Mouse (Mus musculus): Measurements from ENCODE around the gene Meiob. TPM values are rescaled to one million over a fixed set of nuclear protein-coding genes. Genes with fewer than 3 reads are reported as not detected.
A peak's percentile ranks its signal among the peaks of the same experiment; 100 is the strongest.

The Meiob gene
- total RNA-seq, 2 experiments from 2014 or later = not detected

GRCm38 (mm10) chr17:24867914-24868313, 63.8 kb downstream of the Meiob start:
- DNase-seq = no peak
- intact Hi-C loops (cut with DNase I) = no loop called here

- intact Hi-C loops (cut with DNase I) = no loop called here
- no peak for DNase-seq
Observed at GRCm38 (mm10) chr17:24873695-24874404, 69.8 kb downstream of the Meiob start.

- intact Hi-C loops (cut with DNase I) = no loop called here
- DNase-seq = no peak
Observed at GRCm38 (mm10) chr17:24874405-24874745, 70.3 kb downstream of the Meiob start.

GRCm38 (mm10) chr17:24874989-24875388, 70.9 kb downstream of the Meiob start:
- intact Hi-C loops (cut with DNase I) = no loop called here
- DNase-seq = no peak

GRCm38 (mm10) chr17:24877336-24878116, 73.4 kb downstream of the Meiob start:
- no peak for DNase-seq
- intact Hi-C loops (cut with DNase I) = no loop called here

GRCm38 (mm10) chr17:24878117-24878397, 74.0 kb downstream of the Meiob start:
- DNase-seq = no peak
- intact Hi-C loops (cut with DNase I) = no loop called here

GRCm38 (mm10) chr17:24878531-24878930, 74.4 kb downstream of the Meiob start:
- DNase-seq = no peak
- intact Hi-C loops (cut with DNase I) = no loop called here

- intact Hi-C loops (cut with DNase I) = no loop called here
- peak; percentile 54 for DNase-seq
Observed at GRCm38 (mm10) chr17:24881738-24882440, 77.8 kb downstream of the Meiob start.

GRCm38 (mm10) chr17:24884391-24884790, 80.3 kb downstream of the Meiob start:
- intact Hi-C loops (cut with DNase I) = no loop called here

GRCm38 (mm10) chr17:24885356-24886133, 81.5 kb downstream of the Meiob start:
- intact Hi-C loops (cut with DNase I) = no loop called here
- no peak for DNase-seq

More at GRCm38 (mm10) chr17:24884391-24884790, 80.3 kb downstream of the Meiob start:
- DNase-seq = no peak

GRCm38 (mm10) chr17:24886134-24886931, 82.2 kb downstream of the Meiob start, which contains the start of the genes Nubp2 and Spsb3:
Nubp2 (minus strand) TSS chr17:24886349.
Spsb3 (plus strand) TSS chr17:24886643.
- intact Hi-C loops (cut with DNase I) = no loop called here
- peak; percentile 98 for DNase-seq

- no peak for DNase-seq
- intact Hi-C loops (cut with DNase I) = no loop called here
Observed at GRCm38 (mm10) chr17:24886932-24887271, 82.8 kb downstream of the Meiob start.

GRCm38 (mm10) chr17:24887291-24888080, 83.4 kb downstream of the Meiob start:
- intact Hi-C loops (cut with DNase I) = no loop called here
- no peak for DNase-seq

GRCm38 (mm10) chr17:24888862-24889261, 84.8 kb downstream of the Meiob start:
- intact Hi-C loops (cut with DNase I) = no loop called here
- DNase-seq = no peak

Other genes with a start within 250 kb of the Meiob start
- 100 to 1,000 TPM; 152 to 158 TPM for gene Tsc2, start 171.7 kb upstream of the Meiob start, total RNA-seq (2021)
- gene Nthl1, start 171.6 kb upstream of the Meiob start, total RNA-seq (2021) = 1 to 10 TPM; 7.0 to 8.5 TPM
- gene Slc9a3r2, start 154.0 kb upstream of the Meiob start, total RNA-seq (2021) = 10 to 100 TPM; 40.2 to 43.6 TPM
- gene Npw, start 145.8 kb upstream of the Meiob start, total RNA-seq (2021) = under 1 TPM in 1 of 2 experiments, not detected in 1; 0.66 TPM
- gene Zfp598, start 134.6 kb upstream of the Meiob start, total RNA-seq (2021) = 10 to 100 TPM; 45.5 to 48.5 TPM
- 100 to 1,000 TPM; 164 to 176 TPM for gene Syngr3, start 114.3 kb upstream of the Meiob start, total RNA-seq (2021)
- 10 to 100 TPM; 21.0 to 22.7 TPM for gene Gfer, start 108.1 kb upstream of the Meiob start, total RNA-seq (2021)
- gene Noxo1, start 108.1 kb upstream of the Meiob start, total RNA-seq (2021) = 1 to 10 TPM; 5.6 to 7.2 TPM
- gene Tbl3, start 96.6 kb upstream of the Meiob start, total RNA-seq (2021) = 10 to 100 TPM; 34.8 to 36.6 TPM
- gene Rnf151, start 86.2 kb upstream of the Meiob start, total RNA-seq (2021) = not detected
- gene Rps2, start 86.2 kb upstream of the Meiob start, total RNA-seq (2021) = 100 to 1,000 TPM; 619 to 676 TPM
- 100 to 1,000 TPM; 130 to 145 TPM for gene Ndufb10, start 79.8 kb upstream of the Meiob start, total RNA-seq (2021)
- gene Rpl3l, start 76.5 kb upstream of the Meiob start, total RNA-seq (2021) = not detected
- gene Msrb1, start 67.6 kb upstream of the Meiob start, total RNA-seq (2021) = 10 to 100 TPM; 36.6 to 42.7 TPM
- gene Hs3st6, start 51.3 kb upstream of the Meiob start, total RNA-seq (2021) = not detected
- 10 to 100 TPM; 48.0 to 50.0 TPM for gene Hagh, start 35.9 kb downstream of the Meiob start, total RNA-seq (2021)
- gene Fahd1, start 46.1 kb downstream of the Meiob start, total RNA-seq (2021) = 10 to 100 TPM; 13.1 to 13.8 TPM
- under 1 TPM in 1 of 2 experiments, not detected in 1; 0.22 TPM for gene Igfals, start 61.7 kb downstream of the Meiob start, total RNA-seq (2021)
- 10 to 100 TPM; 35.9 to 39.3 TPM for gene Nubp2, start 82.1 kb downstream of the Meiob start, total RNA-seq (2021)
- 10 to 100 TPM; 43.6 to 46.0 TPM for gene Spsb3, start 82.4 kb downstream of the Meiob start, total RNA-seq (2021)
- gene Eme2, start 90.8 kb downstream of the Meiob start, total RNA-seq (2021) = 10 to 100 TPM; 36.2 to 36.4 TPM
- gene Mrps34, start 90.8 kb downstream of the Meiob start, total RNA-seq (2021) = 10 to 100 TPM; 48.9 to 50.0 TPM
- 10 to 100 TPM; 38.7 to 43.0 TPM for gene Nme3, start 92.2 kb downstream of the Meiob start, total RNA-seq (2021)
- gene Mapk8ip3, start 132.7 kb downstream of the Meiob start, total RNA-seq (2021) = 100 to 1,000 TPM; 255 to 270 TPM
- gene Jpt2, start 156.4 kb downstream of the Meiob start, total RNA-seq (2021) = 10 to 100 TPM; 31.5 to 37.2 TPM
- 10 to 100 TPM; 27.7 to 29.0 TPM for gene Cramp1l, start 211.5 kb downstream of the Meiob start, total RNA-seq (2021)
- gene Ift140, start 211.8 kb downstream of the Meiob start, total RNA-seq (2021) = 10 to 100 TPM; 29.9 to 32.2 TPM